Mouse (Mus musculus) lung, embryonic 16.5 days (tissue): ENCODE data around the gene 1810013L24Rik. TPM values are rescaled to one million over a fixed set of nuclear protein-coding genes. Genes with fewer than 3 reads are reported as not detected.
A peak's percentile ranks its signal among the peaks of the same experiment; 100 is the strongest.

ENCODE experiments used
- ATAC-seq: fragments of 200-750 bp; cut with Nextera tagmentation; 2 replicates; pipeline ENCODE4 v1.8.0; 2017; ENCODE audit warnings: low read depth, mild to moderate bottlenecking, moderate library complexity
- H3K27ac ChIP-seq: fragments of 300-500 bp; sonication (generic); 2 replicates; pipeline ENCODE4 v1.5.1; 2014; ENCODE audit warnings: mild to moderate bottlenecking, control low read depth, low read length
- H3K27me3 ChIP-seq: fragments of 300-500 bp; sonication (generic); 2 replicates; pipeline ENCODE4 v1.6.1; 2014; ENCODE audit warnings: low read depth, low read length, mixed read lengths; ENCODE audit not compliant: control insufficient read depth, insufficient read depth
- H3K36me3 ChIP-seq: fragments of 300-500 bp; sonication (generic); 2 replicates; pipeline ENCODE4 v1.6.1; 2014; ENCODE audit warnings: low read length; ENCODE audit not compliant: control insufficient read depth, insufficient read depth
- H3K4me1 ChIP-seq: fragments of 300-500 bp; sonication (generic); replicated peaks from 2 replicates; pipeline ENCODE4 v1.6.1; 2014; ENCODE audit warnings: low read length, mixed read lengths; ENCODE audit not compliant: control insufficient read depth, insufficient read depth
- H3K4me2 ChIP-seq: fragments of 300-500 bp; sonication (generic); 2 replicates; pipeline ENCODE4 v1.6.1; 2014; ENCODE audit warnings: low read depth, low read length, control low read depth
- H3K4me3 ChIP-seq: fragments of 300-500 bp; sonication (generic); 2 replicates; pipeline ENCODE4 v1.5.1; 2014; ENCODE audit warnings: mild to moderate bottlenecking, low read length, control low read depth
- H3K9ac ChIP-seq: fragments of 300-500 bp; sonication (generic); 2 replicates; pipeline ENCODE4 v1.6.1; 2014; ENCODE audit warnings: low read length, control low read depth
- H3K9me3 ChIP-seq: fragments of 300-500 bp; sonication (generic); 2 replicates; pipeline ENCODE4 v1.6.1; 2016; ENCODE audit warnings: low read length; ENCODE audit not compliant: control insufficient read depth
- WGBS: fragments of 180-500 bp; shearing (Covaris S2); extraction: QIAGEN DNeasy Blood & Tissue Kit; methylation state at CpG from one replicate; pipeline ENCODE4 v1.1.7; 2014; 5-methylcytosine and 5-hydroxymethylcytosine counted together
- polyA plus RNA-seq: library from polyadenylated mRNA; unstranded; fragments of >200 nt; fragmentation: Nextera tagmentation; extraction: Ambion mirVana; gene quantifications from 2 replicates; pipeline ENCODE4 v1.2.1, GENCODE M21; 2015

The 1810013L24Rik gene
- polyA plus RNA-seq, 1 experiment from 2014 or later, result 16.0 TPM

DNA sequence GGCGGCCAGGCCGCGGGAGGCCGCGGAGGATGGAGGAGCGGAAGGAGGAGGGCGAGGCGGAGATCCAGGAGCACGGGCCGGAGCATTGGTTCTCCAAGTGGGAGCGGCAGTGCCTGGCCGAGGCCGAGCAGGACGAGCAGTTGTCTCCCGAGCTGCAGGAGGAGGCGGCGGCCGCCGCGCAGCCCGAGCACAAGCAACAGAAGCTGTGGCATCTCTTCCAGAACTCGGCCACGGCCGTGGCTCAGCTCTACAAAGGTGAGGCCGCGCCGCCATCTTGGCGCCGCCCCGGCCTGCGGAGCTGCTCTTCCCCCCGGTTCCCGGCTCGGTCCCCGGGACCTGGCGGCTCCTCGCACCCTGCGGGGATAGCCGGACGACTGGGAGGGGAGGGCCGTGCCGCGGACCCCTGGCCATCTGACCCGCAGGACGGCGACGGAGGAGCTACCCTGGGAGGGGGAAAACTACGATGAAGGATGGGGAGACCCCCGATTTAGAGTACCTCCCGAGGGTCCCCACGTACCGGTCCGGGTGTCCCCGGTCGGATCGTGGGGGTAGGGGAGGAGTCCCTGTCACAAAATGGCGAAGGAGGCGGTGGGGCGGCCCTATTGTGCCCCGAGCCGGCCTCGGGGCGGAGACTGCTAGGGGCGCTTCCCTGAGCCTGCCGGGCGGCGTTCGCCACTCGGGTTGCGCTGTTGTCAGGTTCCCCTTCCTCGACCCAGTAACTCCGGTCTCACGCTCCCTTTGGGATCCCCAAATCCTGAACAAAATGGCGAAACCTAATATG is 721 bp downstream of the 1810013L24Rik start:
- peak overlapping the region; percentile 100 for H3K9ac ChIP-seq
- peak; percentile 29 for ATAC-seq
- peak overlapping the region; percentile 96 for H3K27ac ChIP-seq
- no peaks in the 10 kb centered on the region for H3K27me3 ChIP-seq
- peak overlapping the region; percentile 77 for H3K4me2 ChIP-seq
- WGBS, result 0% methylated on average over 70 of the region's 74 CpGs
- no peaks in the 10 kb centered on the region for H3K36me3 ChIP-seq
- H3K4me3 ChIP-seq, result peak overlapping the region; percentile 100
- peaks cover 22% of the 10 kb centered on the region for H3K4me1 ChIP-seq
- no peaks in the 10 kb centered on the region for H3K9me3 ChIP-seq

GRCm38 (mm10) chr16:8831241-8831640 is 1.3 kb downstream of the 1810013L24Rik start:
- H3K9ac ChIP-seq, result peak overlapping the region; percentile 100
- H3K4me3 ChIP-seq, result peak overlapping the region; percentile 100
- H3K27ac ChIP-seq, result no peak overlapping the region
- no peaks in the 10 kb centered on the region for H3K36me3 ChIP-seq
- H3K27me3 ChIP-seq, result no peaks in the 10 kb centered on the region
- WGBS, result 2% methylated on average over 12 of the region's 12 CpGs
- H3K4me2 ChIP-seq, result peak overlapping the region; percentile 77
- H3K9me3 ChIP-seq, result no peaks in the 10 kb centered on the region
- peaks cover 22% of the 10 kb centered on the region for H3K4me1 ChIP-seq
- no peak for ATAC-seq

- H3K4me3 ChIP-seq, result no peak overlapping the region
- H3K4me1 ChIP-seq, result peaks cover 16% of the 10 kb centered on the region
- ATAC-seq, result no peak
- no peak overlapping the region for H3K4me2 ChIP-seq
- no peaks in the 10 kb centered on the region for H3K27me3 ChIP-seq
- H3K9me3 ChIP-seq, result no peaks in the 10 kb centered on the region
- peaks cover 24% of the 10 kb centered on the region for H3K36me3 ChIP-seq
- WGBS, result 93% methylated on average over 1 of the region's 1 CpGs
- H3K9ac ChIP-seq, result no peak overlapping the region
- no peak overlapping the region for H3K27ac ChIP-seq
Observed at GRCm38 (mm10) chr16:8836876-8837275, 7.0 kb downstream of the 1810013L24Rik start.

GRCm38 (mm10) chr16:8837595-8837994 is 7.7 kb downstream of the 1810013L24Rik start:
- ATAC-seq, result no peak
- H3K4me1 ChIP-seq, result peaks cover 11% of the 10 kb centered on the region
- H3K4me3 ChIP-seq, result no peak overlapping the region
- no peaks in the 10 kb centered on the region for H3K9me3 ChIP-seq
- H3K4me2 ChIP-seq, result no peak overlapping the region
- H3K27me3 ChIP-seq, result no peaks in the 10 kb centered on the region
- no peak overlapping the region for H3K9ac ChIP-seq
- H3K27ac ChIP-seq, result no peak overlapping the region
- 96% methylated on average over 1 of the region's 1 CpGs for WGBS
- peaks cover 24% of the 10 kb centered on the region for H3K36me3 ChIP-seq

GRCm38 (mm10) chr16:8838921-8839320 is 9.0 kb downstream of the 1810013L24Rik start:
- Histone ChIP-seq H3K4me1 (peaks cover 1% of the 10 kb centered on the region), H3K9ac (no peak overlapping the region), H3K9me3 (no peaks in the 10 kb centered on the region), H3K4me2 (no peak overlapping the region), H3K4me3 (no peak overlapping the region), H3K27me3 (no peaks in the 10 kb centered on the region), H3K27ac (no peak overlapping the region), H3K36me3 (peaks cover 34% of the 10 kb centered on the region)
- ATAC-seq, result no peak

DNA sequence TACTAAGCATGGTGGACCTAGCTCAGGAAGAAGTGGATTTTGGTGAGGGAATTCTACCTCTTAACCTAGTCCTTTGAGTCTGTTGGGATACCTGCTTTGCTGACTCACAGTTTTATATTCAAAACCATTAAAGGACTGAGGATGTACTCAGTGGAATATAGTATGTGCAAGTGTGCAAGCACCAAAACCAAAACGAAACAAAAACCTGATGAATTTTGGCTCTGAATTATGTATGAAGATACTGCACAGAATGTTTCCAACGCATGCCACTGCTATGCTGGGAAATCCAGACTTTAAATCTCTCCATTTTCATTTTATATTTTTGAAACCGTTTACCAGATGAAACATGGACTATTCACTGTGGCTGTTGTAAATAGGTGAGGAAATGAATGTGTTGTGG is 10.7 kb downstream of the 1810013L24Rik start:
- H3K9ac ChIP-seq, result no peak overlapping the region
- no peak for ATAC-seq
- WGBS, result 84% methylated on average over 3 of the region's 3 CpGs
- no peaks in the 10 kb centered on the region for H3K27me3 ChIP-seq
- no peaks in the 10 kb centered on the region for H3K9me3 ChIP-seq
- H3K27ac ChIP-seq, result no peak overlapping the region
- H3K36me3 ChIP-seq, result peaks cover 36% of the 10 kb centered on the region
- H3K4me3 ChIP-seq, result no peak overlapping the region
- H3K4me1 ChIP-seq, result no peaks in the 10 kb centered on the region; the same call in 1 of the 2 replicates
- no peak overlapping the region for H3K4me2 ChIP-seq

DNA sequence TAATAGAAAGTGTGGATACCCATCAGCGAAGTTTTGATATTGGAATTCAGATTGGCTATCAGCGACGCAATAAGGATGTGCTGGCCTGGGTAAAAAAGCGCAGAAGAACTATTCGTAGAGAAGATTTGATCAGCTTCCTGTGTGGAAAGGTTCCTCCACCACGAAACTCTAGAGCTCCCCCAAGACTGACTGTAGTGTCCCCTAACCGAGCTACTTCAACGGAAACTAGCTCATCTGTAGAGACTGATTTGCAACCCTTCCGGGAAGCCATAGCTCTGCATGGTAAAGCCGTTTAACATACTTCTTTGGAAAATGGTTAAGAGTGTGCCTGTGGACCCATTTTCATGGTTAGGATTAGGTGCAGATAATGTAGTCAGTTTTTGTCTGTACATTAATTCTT is 13.1 kb downstream of the 1810013L24Rik start:
- H3K36me3 ChIP-seq, result peaks cover 28% of the 10 kb centered on the region

GRCm38 (mm10) chr16:8843580-8844175 is 13.8 kb downstream of the 1810013L24Rik start:
- no peak for ATAC-seq
- no peak overlapping the region for H3K4me3 ChIP-seq
- H3K9me3 ChIP-seq, result no peaks in the 10 kb centered on the region
- H3K4me1 ChIP-seq, result peaks cover 1% of the 10 kb centered on the region; the same call in 1 of the 2 replicates
- H3K9ac ChIP-seq, result no peak overlapping the region
- 82% methylated on average over 3 of the region's 3 CpGs for WGBS
- H3K27ac ChIP-seq, result no peak overlapping the region
- H3K4me2 ChIP-seq, result no peak overlapping the region
- peaks cover 22% of the 10 kb centered on the region for H3K36me3 ChIP-seq
- H3K27me3 ChIP-seq, result no peaks in the 10 kb centered on the region

More for the DNA sequence above, 13.1 kb downstream of the 1810013L24Rik start:
- Histone ChIP-seq H3K9ac (no peak overlapping the region), H3K9me3 (no peaks in the 10 kb centered on the region), H3K4me2 (no peak overlapping the region), H3K4me1 (no peaks in the 10 kb centered on the region), H3K27me3 (no peaks in the 10 kb centered on the region), H3K4me3 (no peak overlapping the region), H3K27ac (no peak overlapping the region)
- 93% methylated on average over 10 of the region's 10 CpGs for WGBS
- ATAC-seq, result no peak

GRCm38 (mm10) chr16:8845986-8846385 is 16.1 kb downstream of the 1810013L24Rik start:
- H3K4me2 ChIP-seq, result no peak overlapping the region
- H3K27ac ChIP-seq, result no peak overlapping the region
- H3K36me3 ChIP-seq, result peaks cover 15% of the 10 kb centered on the region
- no peak overlapping the region for H3K9ac ChIP-seq
- 68% methylated on average over 4 of the region's 4 CpGs for WGBS
- no peak for ATAC-seq
- peaks cover 6% of the 10 kb centered on the region; the same call in 1 of the 2 replicates for H3K4me1 ChIP-seq
- H3K4me3 ChIP-seq, result no peak overlapping the region
- no peaks in the 10 kb centered on the region for H3K27me3 ChIP-seq
- no peaks in the 10 kb centered on the region for H3K9me3 ChIP-seq
